Mouse (Mus musculus) midbrain, postnatal 0 days (tissue): ENCODE measurements around the gene Myo1c. TPM values are rescaled to one million over a fixed set of nuclear protein-coding genes. Genes with fewer than 3 reads are reported as not detected.

ENCODE experiments used
- ATAC-seq: fragments of 200-750 bp; cut with Nextera tagmentation; 2 replicates; pipeline ENCODE4 v1.8.0; 2017; ENCODE audit warnings: moderate number of reproducible peaks, mild to moderate bottlenecking, moderate TSS enrichment, moderate library complexity; ENCODE audit not compliant: low FRiP score
- DNase-seq: peaks from one replicate; pipeline ENCODE4 v3.0.0-alpha.2; 2015; ENCODE audit warnings: low spot score
- H3K27ac ChIP-seq: fragments of 300-500 bp; sonication (generic); 2 replicates; pipeline ENCODE4 v1.5.1; 2014; ENCODE audit warnings: low read depth, mild to moderate bottlenecking, low read length, mixed read lengths
- H3K27me3 ChIP-seq: fragments of 300-500 bp; sonication (generic); 2 replicates; pipeline ENCODE4 v1.6.1; 2014; ENCODE audit warnings: low read length, control low read depth, mixed read lengths; ENCODE audit not compliant: insufficient read depth
- H3K36me3 ChIP-seq: fragments of 300-500 bp; sonication (generic); 2 replicates; pipeline ENCODE4 v1.6.1; 2014; ENCODE audit warnings: low read length, control low read depth, mixed read lengths; ENCODE audit not compliant: insufficient read depth
- H3K4me1 ChIP-seq: fragments of 300-500 bp; sonication (generic); 2 replicates; pipeline ENCODE4 v1.6.1; 2014; ENCODE audit warnings: mild to moderate bottlenecking, control low read depth, antibody characterized with exemption, low read length, mixed read lengths; ENCODE audit not compliant: insufficient read depth
- H3K4me2 ChIP-seq: fragments of 300-500 bp; sonication (generic); 2 replicates; pipeline ENCODE4 v1.6.1; 2014; ENCODE audit warnings: low read depth, mild to moderate bottlenecking, low read length, mixed read lengths; ENCODE audit not compliant: poor library complexity, severe bottlenecking
- H3K4me3 ChIP-seq: fragments of 300-500 bp; sonication (generic); 2 replicates; pipeline ENCODE4 v1.5.1; 2014; ENCODE audit warnings: low read depth, mild to moderate bottlenecking, low read length, moderate library complexity
- H3K9ac ChIP-seq: fragments of 300-500 bp; sonication (generic); replicated peaks from 2 replicates; pipeline ENCODE4 v1.6.1; 2014; ENCODE audit warnings: mild to moderate bottlenecking, low read length, moderate library complexity, mixed read lengths; ENCODE audit not compliant: poor library complexity, severe bottlenecking
- H3K9me3 ChIP-seq: fragments of 300-500 bp; sonication (generic); 2 replicates; pipeline ENCODE4 v1.6.1; 2016; ENCODE audit warnings: low read length, control low read depth
- CTCF ChIP-seq: IDR thresholded peaks from 2 replicates; pipeline ENCODE4 v1.5.1; 2016; ENCODE audit warnings: antibody characterized with exemption, mild to moderate bottlenecking
- WGBS: fragments of 180-500 bp; shearing (Covaris S2); extraction: QIAGEN DNeasy Blood & Tissue Kit; methylation state at CpG from one replicate; pipeline ENCODE4 v1.1.7; 2014; 5-methylcytosine and 5-hydroxymethylcytosine counted together
- polyA plus RNA-seq: library from polyadenylated mRNA; unstranded; fragments of >200 nt; fragmentation: Nextera tagmentation; extraction: Ambion mirVana; gene quantifications from 2 replicates; pipeline ENCODE4 v1.2.1, GENCODE M21; 2015
- total RNA-seq: library from RNA; depleted of rRNA; stranded (reverse); fragments of >200 nt; gene quantifications from 2 replicates; pipeline ENCODE4 v1.2.3, GENCODE M21; 2014; rRNA removed

Myo1c gene
- total RNA-seq (19.3 and 22.8 TPM in 2 replicates), polyA plus RNA-seq (7.7 and 7.8 TPM in 2 replicates)

DNA sequence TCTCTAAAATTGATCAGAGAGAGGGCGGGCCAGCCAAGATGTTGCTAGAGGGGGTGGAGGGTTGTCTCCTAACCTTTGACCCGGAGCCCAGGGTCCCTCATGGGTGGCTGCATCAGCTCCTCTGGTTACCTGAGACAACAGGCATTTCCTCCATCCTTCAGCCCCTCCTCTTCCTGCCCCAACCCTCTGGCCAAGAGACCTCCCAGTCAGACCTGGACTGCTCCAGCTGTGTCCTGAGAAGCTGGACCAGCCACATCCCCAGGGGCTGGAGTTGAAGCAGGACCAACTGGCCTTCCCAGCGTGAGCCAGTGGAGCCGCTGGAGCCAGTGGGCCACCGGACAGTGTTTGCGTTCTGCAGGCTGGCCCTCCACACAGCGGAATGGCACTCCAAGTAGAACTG is at the start of gene Myo1c:
Myo1c (plus strand) TSS at position 194 of the 400 bp plus-strand sequence.
- peak within 1 kb of the TSS; percentile 67 for H3K4me2 ChIP-seq
- H3K27ac ChIP-seq: peak within 1 kb of the TSS; percentile 51; the same call in 1 of the 2 replicates
- ATAC-seq (no peak), DNase-seq (no peak)
- H3K4me1 ChIP-seq: peaks cover 16% of the 10 kb centered on the region
- TF ChIP-seq CTCF: no peak
- peak within 1 kb of the TSS; percentile 62 for H3K9ac ChIP-seq
- H3K27me3 ChIP-seq: peaks cover 22% of the 10 kb centered on the region
- no peaks in the 10 kb centered on the region; the same call in 1 of the 2 replicates for H3K36me3 ChIP-seq
- WGBS: 76% methylated on average over 7 of the region's 7 CpGs
- H3K9me3 ChIP-seq: no peaks in the 10 kb centered on the region
- peak within 1 kb of the TSS; percentile 47 for H3K4me3 ChIP-seq

DNA sequence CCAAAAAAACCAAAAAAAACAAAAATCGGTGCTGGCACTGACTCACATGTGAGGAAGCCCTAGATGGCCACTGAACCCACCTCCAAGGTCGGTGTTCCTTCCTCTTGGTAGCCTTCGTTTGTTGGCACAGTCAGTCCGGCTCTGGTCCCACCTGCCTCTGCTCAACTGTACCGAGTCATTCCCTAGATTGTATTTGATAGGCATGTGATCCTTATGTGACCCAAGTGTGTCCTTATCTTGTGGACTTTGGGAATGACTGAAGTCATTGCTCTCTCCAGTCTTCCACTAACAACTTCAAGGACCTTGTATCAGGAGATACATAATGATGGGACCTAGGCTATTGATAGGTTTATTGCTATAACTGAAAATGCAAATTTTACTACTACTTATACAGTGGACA is 45.5 kb upstream of the Myo1c start:
- peaks cover 66% of the 10 kb centered on the region for H3K36me3 ChIP-seq
- H3K9ac ChIP-seq: no peak overlapping the region
- H3K4me3 ChIP-seq: no peak overlapping the region
- no peak for ATAC-seq
- no peak overlapping the region for H3K27ac ChIP-seq
- H3K9me3 ChIP-seq: no peaks in the 10 kb centered on the region
- WGBS: 93% methylated on average over 5 of the region's 5 CpGs
- H3K4me2 ChIP-seq: no peak overlapping the region
- TF ChIP-seq CTCF: no peak
- no peak for DNase-seq
- H3K27me3 ChIP-seq: no peaks in the 10 kb centered on the region
- H3K4me1 ChIP-seq: no peaks in the 10 kb centered on the region

DNA sequence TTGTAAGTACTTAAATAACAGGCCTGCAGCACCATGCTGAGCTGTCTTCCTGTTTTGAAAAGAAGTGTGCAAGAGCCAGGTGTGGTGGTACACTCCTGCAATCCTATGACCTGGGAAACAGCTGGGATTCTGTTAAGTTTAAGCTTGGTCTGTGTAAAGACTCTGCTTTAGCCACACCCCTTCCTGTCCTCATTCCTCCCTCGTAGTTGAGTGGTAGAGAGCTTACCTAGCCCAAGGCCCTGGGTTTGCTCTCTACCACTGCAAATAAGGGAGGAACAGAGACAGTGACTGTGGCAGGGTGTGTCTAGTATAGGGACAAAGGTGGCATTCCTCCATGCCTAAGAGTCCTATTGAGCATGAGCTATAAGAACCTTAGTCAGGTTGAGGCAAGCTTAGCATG is 45.0 kb upstream of the Myo1c start:
- no peak overlapping the region for H3K4me2 ChIP-seq
- DNase-seq (no peak), ATAC-seq (no peak)
- H3K9me3 ChIP-seq: no peaks in the 10 kb centered on the region
- H3K4me3 ChIP-seq: no peak overlapping the region
- TF ChIP-seq CTCF: no peak
- no peak overlapping the region for H3K9ac ChIP-seq
- WGBS: 76% methylated on average over 1 of the region's 1 CpGs
- no peaks in the 10 kb centered on the region for H3K27me3 ChIP-seq
- H3K36me3 ChIP-seq: peaks cover 67% of the 10 kb centered on the region
- no peak overlapping the region for H3K27ac ChIP-seq
- no peaks in the 10 kb centered on the region for H3K4me1 ChIP-seq

DNA sequence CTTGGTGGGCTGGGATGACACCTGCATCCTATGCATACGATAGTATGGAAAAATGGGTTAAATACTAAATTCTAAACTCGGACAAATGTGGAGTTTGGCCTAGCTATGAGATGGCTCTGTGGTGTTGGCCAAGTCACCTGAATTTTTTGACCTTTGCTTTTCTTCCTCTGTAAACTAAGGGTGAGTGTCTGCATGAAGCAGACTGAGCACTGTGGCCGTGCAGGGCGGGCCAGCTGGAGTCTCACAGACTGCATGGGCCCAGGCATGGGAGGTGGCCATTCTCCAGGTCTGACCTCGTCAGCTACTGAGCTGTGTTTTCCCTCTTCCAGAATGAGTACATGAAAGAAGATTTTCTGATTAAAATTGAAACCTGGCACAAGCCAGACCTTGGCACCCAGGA is 41.5 kb upstream of the Myo1c start:
- DNase-seq (no peak), ATAC-seq (no peak)
- no peak overlapping the region for H3K4me2 ChIP-seq
- no peak overlapping the region for H3K27ac ChIP-seq
- 97% methylated on average over 5 of the region's 5 CpGs for WGBS
- no peak for TF ChIP-seq CTCF
- no peaks in the 10 kb centered on the region for H3K4me1 ChIP-seq
- peaks cover 51% of the 10 kb centered on the region for H3K36me3 ChIP-seq
- no peaks in the 10 kb centered on the region for H3K9me3 ChIP-seq
- no peak overlapping the region for H3K9ac ChIP-seq
- H3K27me3 ChIP-seq: no peaks in the 10 kb centered on the region
- no peak overlapping the region for H3K4me3 ChIP-seq

DNA sequence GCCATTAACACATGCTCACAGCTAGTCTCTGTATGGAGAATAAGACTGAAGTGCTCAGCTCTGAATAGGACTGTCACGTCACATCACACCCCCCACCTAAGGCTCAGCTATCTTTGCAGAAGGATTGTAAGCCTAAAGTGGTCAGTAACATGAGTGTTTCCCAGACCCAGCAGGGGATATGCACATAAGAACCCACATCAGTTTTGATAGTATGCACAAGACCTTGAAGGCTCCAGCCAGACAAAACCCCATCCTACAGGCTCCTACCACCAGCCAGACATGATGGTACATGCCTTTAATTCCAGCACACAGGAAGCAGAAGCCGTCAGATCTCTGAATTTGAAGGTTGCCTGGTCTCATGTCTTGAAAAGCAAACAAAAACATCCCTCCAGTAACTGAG is 40.3 kb upstream of the Myo1c start:
- WGBS: 83% methylated on average over 2 of the region's 2 CpGs

DNA sequence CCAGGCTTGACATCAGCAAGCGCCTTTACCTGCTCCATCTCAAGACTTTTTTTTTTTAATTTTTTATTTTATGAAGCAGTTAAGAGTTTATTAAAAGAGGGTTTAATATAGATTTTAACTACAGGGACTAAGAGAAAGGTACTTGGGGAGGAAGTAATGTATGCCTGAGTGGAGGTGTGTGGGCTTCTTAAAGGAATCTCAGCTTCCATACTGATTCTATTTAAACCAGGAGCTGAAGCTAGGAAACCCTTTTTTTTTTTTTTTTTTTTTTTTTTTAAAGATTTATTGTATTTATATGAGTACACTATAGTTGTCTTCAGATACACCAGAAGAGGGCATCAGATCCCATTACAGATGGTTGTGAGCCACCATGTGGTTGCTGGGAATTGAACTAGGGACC is 35.5 kb upstream of the Myo1c start:
- 97% methylated on average over 1 of the region's 1 CpGs for WGBS
- Histone ChIP-seq H3K27ac (no peak overlapping the region), H3K9me3 (no peaks in the 10 kb centered on the region), H3K4me3 (no peak overlapping the region), H3K4me2 (no peak overlapping the region), H3K9ac (no peak overlapping the region), H3K27me3 (no peaks in the 10 kb centered on the region), H3K4me1 (no peaks in the 10 kb centered on the region), H3K36me3 (peaks cover 26% of the 10 kb centered on the region)
- ATAC-seq (no peak), DNase-seq (no peak)
- TF ChIP-seq CTCF: no peak

More for the DNA sequence above, 40.3 kb upstream of the Myo1c start:
- no peak for DNase-seq
- peaks cover 46% of the 10 kb centered on the region for H3K36me3 ChIP-seq
- TF ChIP-seq CTCF: no peak
- ATAC-seq: no peak
- no peaks in the 10 kb centered on the region for H3K4me1 ChIP-seq
- no peaks in the 10 kb centered on the region for H3K27me3 ChIP-seq
- H3K9me3 ChIP-seq: no peaks in the 10 kb centered on the region
- H3K27ac ChIP-seq: no peak overlapping the region
- no peak overlapping the region for H3K9ac ChIP-seq
- H3K4me3 ChIP-seq: no peak overlapping the region
- H3K4me2 ChIP-seq: no peak overlapping the region
